Mouse (Mus musculus): ENCODE data around the gene Pln. TPM values are rescaled to one million over a fixed set of nuclear protein-coding genes. Genes with fewer than 3 reads are reported as not detected.
A peak's percentile ranks its signal among the peaks of the same experiment; 100 is the strongest.

Gene Pln
- polyA plus RNA-seq (2016; fragmentation: Nextera tagmentation; extraction: Ambion mirVana) = 0.50 and 0.61 TPM in 2 replicates

- Histone ChIP-seq H3K36me3 (no peaks in the 10 kb centered on the region), H3K27ac (no peak within 1 kb of the TSS), H3K4me3 (no peak within 1 kb of the TSS), H3K4me2 (no peak within 1 kb of the TSS), H3K27me3 (replicated peaks) (no peaks in the 10 kb centered on the region), H3K4me1 (peaks cover 36% of the 10 kb centered on the region), H3K9ac (no peak within 1 kb of the TSS), H3K9me3 (replicated peaks) (no peaks in the 10 kb centered on the region)
- 69% methylated on average over 6 of the region's 6 CpGs for WGBS (ENCODE audit: insufficient replicate concordance)
- no peak for ATAC-seq
These were observed at the start of gene Pln for GRCm38 (mm10) chr10:53337162-53337923. Gene Pln, plus strand, starts transcription at chr10:53337667.

GRCm38 (mm10) chr10:53305867-53306266 is 31.6 kb upstream of the Pln start:
- Histone ChIP-seq H3K27me3 (replicated peaks) (no peaks in the 10 kb centered on the region), H3K9me3 (replicated peaks) (no peaks in the 10 kb centered on the region), H3K4me2 (no peak overlapping the region), H3K9ac (no peak overlapping the region), H3K27ac (no peak overlapping the region), H3K4me1 (no peaks in the 10 kb centered on the region), H3K4me3 (no peak overlapping the region), H3K36me3 (0 out of 2 replicates have a peak, but pooled peaks cover 4% of the 10 kb centered on the region)
- 58% methylated on average over 3 of the region's 3 CpGs for WGBS (ENCODE audit: insufficient replicate concordance)
- no peak for ATAC-seq

- Histone ChIP-seq H3K4me3 (no peak overlapping the region), H3K4me1 (no peaks in the 10 kb centered on the region), H3K4me2 (no peak overlapping the region), H3K9me3 (replicated peaks) (no peaks in the 10 kb centered on the region), H3K27me3 (replicated peaks) (no peaks in the 10 kb centered on the region), H3K36me3 (no peaks in the 10 kb centered on the region), H3K27ac (no peak overlapping the region), H3K9ac (no peak overlapping the region)
- 80% methylated on average over 3 of the region's 3 CpGs for WGBS (ENCODE audit: insufficient replicate concordance)
- no peak for ATAC-seq
These were observed 30.8 kb upstream of the Pln start for GRCm38 (mm10) chr10:53306674-53307073.

- Histone ChIP-seq H3K4me1 (peaks cover 10% of the 10 kb centered on the region), H3K4me2 (no peak overlapping the region), H3K36me3 (no peaks in the 10 kb centered on the region), H3K27ac (no peak overlapping the region), H3K9me3 (replicated peaks) (no peaks in the 10 kb centered on the region), H3K4me3 (no peak overlapping the region), H3K9ac (no peak overlapping the region), H3K27me3 (replicated peaks) (no peaks in the 10 kb centered on the region)
- ATAC-seq = no peak
These were observed 14.1 kb upstream of the Pln start for GRCm38 (mm10) chr10:53323367-53323766.

- H3K4me2 ChIP-seq = no peak overlapping the region
- H3K27ac ChIP-seq = no peak overlapping the region
- no peak overlapping the region for H3K9ac ChIP-seq
- ATAC-seq = peak; percentile 84
- H3K36me3 ChIP-seq = no peaks in the 10 kb centered on the region
- no peaks in the 10 kb centered on the region for H3K9me3 ChIP-seq (replicated peaks)
- WGBS (ENCODE audit: insufficient replicate concordance) = 9% methylated on average over 1 of the region's 1 CpGs
- no peak overlapping the region for H3K4me3 ChIP-seq
- no peaks in the 10 kb centered on the region for H3K27me3 ChIP-seq (replicated peaks)
- peaks cover 13% of the 10 kb centered on the region for H3K4me1 ChIP-seq
These were observed 12.8 kb upstream of the Pln start for GRCm38 (mm10) chr10:53324663-53325062.

GRCm38 (mm10) chr10:53326367-53326766 is 11.1 kb upstream of the Pln start:
- Histone ChIP-seq H3K36me3 (no peaks in the 10 kb centered on the region), H3K27ac (no peak overlapping the region)
- ATAC-seq = no peak

GRCm38 (mm10) chr10:53329257-53329656 is 8.2 kb upstream of the Pln start:
- Histone ChIP-seq H3K4me3 (no peak overlapping the region), H3K9ac (no peak overlapping the region), H3K27ac (no peak overlapping the region), H3K36me3 (no peaks in the 10 kb centered on the region), H3K4me2 (no peak overlapping the region), H3K9me3 (replicated peaks) (no peaks in the 10 kb centered on the region), H3K4me1 (peaks cover 29% of the 10 kb centered on the region), H3K27me3 (replicated peaks) (no peaks in the 10 kb centered on the region)
- 74% methylated on average over 3 of the region's 3 CpGs for WGBS (ENCODE audit: insufficient replicate concordance)
- ATAC-seq = no peak

More at GRCm38 (mm10) chr10:53326367-53326766, 11.1 kb upstream of the Pln start:
- Histone ChIP-seq H3K4me3 (no peak overlapping the region), H3K4me1 (peaks cover 14% of the 10 kb centered on the region), H3K4me2 (no peak overlapping the region), H3K9ac (no peak overlapping the region), H3K9me3 (replicated peaks) (no peaks in the 10 kb centered on the region), H3K27me3 (replicated peaks) (no peaks in the 10 kb centered on the region)

- 27% methylated on average over 2 of the region's 2 CpGs for WGBS (ENCODE audit: insufficient replicate concordance)
- Histone ChIP-seq H3K27ac (no peak overlapping the region), H3K4me3 (no peak overlapping the region), H3K9me3 (replicated peaks) (no peaks in the 10 kb centered on the region), H3K4me2 (no peak overlapping the region), H3K36me3 (no peaks in the 10 kb centered on the region), H3K4me1 (peaks cover 44% of the 10 kb centered on the region), H3K27me3 (replicated peaks) (no peaks in the 10 kb centered on the region), H3K9ac (no peak overlapping the region)
- no peak for ATAC-seq
These were observed 4.7 kb upstream of the Pln start for GRCm38 (mm10) chr10:53332752-53333151.

GRCm38 (mm10) chr10:53335266-53335665 is 2.2 kb upstream of the Pln start:
- Histone ChIP-seq H3K9ac (no peak overlapping the region), H3K9me3 (replicated peaks) (no peaks in the 10 kb centered on the region), H3K4me2 (0 out of 2 replicates have a peak overlapping the region, but pooled peaks have one; percentile 14), H3K4me3 (no peak overlapping the region), H3K4me1 (peaks cover 40% of the 10 kb centered on the region), H3K36me3 (no peaks in the 10 kb centered on the region), H3K27me3 (replicated peaks) (no peaks in the 10 kb centered on the region), H3K27ac (peak overlapping the region; percentile 56; the same call in 1 of the 2 replicates)
- ATAC-seq = peak; percentile 86
- WGBS (ENCODE audit: insufficient replicate concordance) = 51% methylated on average over 2 of the region's 2 CpGs

- H3K27me3 ChIP-seq (replicated peaks) = no peaks in the 10 kb centered on the region
- no peak overlapping the region for H3K4me2 ChIP-seq
- peaks cover 40% of the 10 kb centered on the region for H3K4me1 ChIP-seq
- H3K9ac ChIP-seq = no peak overlapping the region
- no peak overlapping the region for H3K27ac ChIP-seq
- H3K4me3 ChIP-seq = no peak overlapping the region
- no peaks in the 10 kb centered on the region for H3K9me3 ChIP-seq (replicated peaks)
- ATAC-seq = peak; percentile 58; the same call in 1 of the 2 replicates
- no peaks in the 10 kb centered on the region for H3K36me3 ChIP-seq
- 41% methylated on average over 3 of the region's 3 CpGs for WGBS (ENCODE audit: insufficient replicate concordance)
These were observed 1.5 kb upstream of the Pln start for GRCm38 (mm10) chr10:53335974-53336373.

- 59% methylated on average over 2 of the region's 2 CpGs for WGBS (ENCODE audit: insufficient replicate concordance)
- Histone ChIP-seq H3K4me3 (no peak overlapping the region), H3K27me3 (replicated peaks) (no peaks in the 10 kb centered on the region), H3K9ac (no peak overlapping the region), H3K4me2 (no peak overlapping the region), H3K36me3 (no peaks in the 10 kb centered on the region), H3K4me1 (peaks cover 25% of the 10 kb centered on the region), H3K27ac (no peak overlapping the region), H3K9me3 (replicated peaks) (no peaks in the 10 kb centered on the region)
- ATAC-seq = no peak
These were observed 1.6 kb downstream of the Pln start for GRCm38 (mm10) chr10:53339045-53339444.

GRCm38 (mm10) chr10:53341288-53341965 is 4.0 kb downstream of the Pln start:
- Histone ChIP-seq H3K4me1 (0 out of 2 replicates have a peak, but pooled peaks cover 4% of the 10 kb centered on the region), H3K27me3 (replicated peaks) (no peaks in the 10 kb centered on the region), H3K36me3 (no peaks in the 10 kb centered on the region), H3K9ac (no peak overlapping the region), H3K4me2 (no peak overlapping the region), H3K9me3 (replicated peaks) (no peaks in the 10 kb centered on the region), H3K27ac (no peak overlapping the region), H3K4me3 (no peak overlapping the region)
- no peak for ATAC-seq
- 65% methylated on average over 7 of the region's 7 CpGs for WGBS (ENCODE audit: insufficient replicate concordance)
